Comparison of ENCODE assay signal across 7 mouse cellular contexts in genomic region chr14:25636297-25636696, GRCm38 (mm10). TPM values are rescaled to one million over a fixed set of nuclear protein-coding genes. Genes with fewer than 3 reads are reported as not detected.
DNase-seq lines count a peak whose midpoint lies in the region; ATAC-seq lines count a peak whose summit lies in the region.

No protein-coding gene starts in this region.

- H3K4me1 ChIP-seq in limb, embryonic 15.5 days: peaks cover 42% of the 10 kb centered on the region
- peaks cover 23% of the 10 kb centered on the region; the same call in 1 of the 2 replicates for H3K4me1 ChIP-seq in limb, embryonic 10.5 days
- peaks cover 79% of the 10 kb centered on the region for H3K4me1 ChIP-seq in neural tube, embryonic 15.5 days
- H3K4me1 ChIP-seq in liver, embryonic 12.5 days: peaks cover 55% of the 10 kb centered on the region

- no peak overlapping the region for H3K9ac ChIP-seq in limb, embryonic 15.5 days
- H3K9ac ChIP-seq in neural tube, embryonic 15.5 days (replicated peaks): no peak overlapping the region
- no peak overlapping the region for H3K9ac ChIP-seq in liver, embryonic 12.5 days

- no peaks in the 10 kb centered on the region for H3K9me3 ChIP-seq in limb, embryonic 15.5 days
- no peaks in the 10 kb centered on the region for H3K9me3 ChIP-seq in limb, embryonic 10.5 days (replicated peaks)
- no peaks in the 10 kb centered on the region for H3K9me3 ChIP-seq in neural tube, embryonic 15.5 days (replicated peaks)
- no peaks in the 10 kb centered on the region for H3K9me3 ChIP-seq in liver, embryonic 12.5 days (replicated peaks)

- H3K4me3 ChIP-seq in limb, embryonic 15.5 days: no peak overlapping the region
- H3K4me3 ChIP-seq in limb, embryonic 10.5 days: no peak overlapping the region
- H3K4me3 ChIP-seq in neural tube, embryonic 15.5 days (replicated peaks): no peak overlapping the region
- H3K4me3 ChIP-seq in liver, embryonic 12.5 days: no peak overlapping the region

- 40% methylated on average over 7 of the region's 7 CpGs for WGBS in limb, embryonic 15.5 days
- 39% methylated on average over 7 of the region's 7 CpGs for WGBS in limb, embryonic 10.5 days
- WGBS in neural tube, embryonic 15.5 days: 7% methylated on average over 7 of the region's 7 CpGs
- WGBS in liver, embryonic 12.5 days (ENCODE audit: insufficient replicate concordance): 67% methylated on average over 7 of the region's 7 CpGs

- DNase-seq in limb, embryonic 10.5 days (ENCODE audit: low spot score): no peak
- DNase-seq in cerebellum, postnatal 10 days: peak; percentile 64 to 72
- peak; percentile 58 to 59 for DNase-seq in heart, adult 9 months (ENCODE audit: low spot score in 2 of 2)
- no peak for DNase-seq in thymus, postnatal 4 days

- H3K27me3 ChIP-seq in limb, embryonic 15.5 days: no peaks in the 10 kb centered on the region
- H3K27me3 ChIP-seq in limb, embryonic 10.5 days (ENCODE audit: low read depth, poor library complexity, severe bottlenecking): no peaks in the 10 kb centered on the region
- no peaks in the 10 kb centered on the region for H3K27me3 ChIP-seq in neural tube, embryonic 15.5 days (replicated peaks)
- no peaks in the 10 kb centered on the region for H3K27me3 ChIP-seq in liver, embryonic 12.5 days (replicated peaks)

- H3K4me2 ChIP-seq in limb, embryonic 15.5 days: no peak overlapping the region
- H3K4me2 ChIP-seq in neural tube, embryonic 15.5 days: no peak overlapping the region
- no peak overlapping the region for H3K4me2 ChIP-seq in liver, embryonic 12.5 days

- H3K27ac ChIP-seq in limb, embryonic 15.5 days: peak overlapping the region; percentile 33
- no peak overlapping the region for H3K27ac ChIP-seq in limb, embryonic 10.5 days
- peak overlapping the region; percentile 54 for H3K27ac ChIP-seq in neural tube, embryonic 15.5 days (replicated peaks)
- no peak overlapping the region for H3K27ac ChIP-seq in liver, embryonic 12.5 days

- ATAC-seq in limb, embryonic 15.5 days (ENCODE audit: insufficient number of reproducible peaks, low FRiP score, low TSS enrichment, low read depth): no peak
- peak; percentile 6; the same call in 1 of the 2 replicates for ATAC-seq in neural tube, embryonic 15.5 days (ENCODE audit: low FRiP score)
- no peak for ATAC-seq in liver, embryonic 12.5 days

- H3K36me3 ChIP-seq in limb, embryonic 15.5 days: peaks cover 51% of the 10 kb centered on the region
- peaks cover 92% of the 10 kb centered on the region for H3K36me3 ChIP-seq in limb, embryonic 10.5 days
- H3K36me3 ChIP-seq in neural tube, embryonic 15.5 days: peaks cover 46% of the 10 kb centered on the region
- peaks cover 30% of the 10 kb centered on the region for H3K36me3 ChIP-seq in liver, embryonic 12.5 days

RNA-seq across cellular contexts. Expression of gene Ppif, which starts 57.7 kb away (rescaled TPM):
- 26.4 and 32.1 TPM in 2 replicates for polyA plus RNA-seq in limb, embryonic 15.5 days (2015; fragmentation: Nextera tagmentation; extraction: Ambion mirVana)
- polyA plus RNA-seq in limb, embryonic 10.5 days (2016; fragmentation: Nextera tagmentation; extraction: Ambion mirVana): 56.8 and 67.3 TPM in 2 replicates
- polyA plus RNA-seq in neural tube, embryonic 15.5 days (2015; fragmentation: Nextera tagmentation; extraction: Ambion mirVana): 38.0 and 42.9 TPM in 2 replicates
- polyA plus RNA-seq in liver, embryonic 12.5 days (2016; fragmentation: Nextera tagmentation; extraction: Ambion mirVana): 46.8 and 48.4 TPM in 2 replicates

Comparison
In these comparisons a context has a peak if more than half of its experiments do, and no peak if none do; other contexts are left out.
1. H3K27ac ChIP-seq: peak in limb, embryonic 15.5 days (single experiment) and neural tube, embryonic 15.5 days (single experiment); none in limb, embryonic 10.5 days (single experiment) and liver, embryonic 12.5 days (single experiment).
2. DNase-seq: peak in cerebellum, postnatal 10 days (2 of 2) and heart, adult 9 months (2 of 2); none in limb, embryonic 10.5 days (single experiment) and thymus, postnatal 4 days (single experiment).